Mouse (Mus musculus): Measurements from ENCODE around the gene Rere. TPM values are rescaled to one million over a fixed set of nuclear protein-coding genes. Genes with fewer than 3 reads are reported as not detected.

Gene Rere
- 25.2 and 34.5 TPM in 2 replicates for polyA plus RNA-seq (2015; fragmentation: Nextera tagmentation; extraction: Ambion mirVana)

DNA sequence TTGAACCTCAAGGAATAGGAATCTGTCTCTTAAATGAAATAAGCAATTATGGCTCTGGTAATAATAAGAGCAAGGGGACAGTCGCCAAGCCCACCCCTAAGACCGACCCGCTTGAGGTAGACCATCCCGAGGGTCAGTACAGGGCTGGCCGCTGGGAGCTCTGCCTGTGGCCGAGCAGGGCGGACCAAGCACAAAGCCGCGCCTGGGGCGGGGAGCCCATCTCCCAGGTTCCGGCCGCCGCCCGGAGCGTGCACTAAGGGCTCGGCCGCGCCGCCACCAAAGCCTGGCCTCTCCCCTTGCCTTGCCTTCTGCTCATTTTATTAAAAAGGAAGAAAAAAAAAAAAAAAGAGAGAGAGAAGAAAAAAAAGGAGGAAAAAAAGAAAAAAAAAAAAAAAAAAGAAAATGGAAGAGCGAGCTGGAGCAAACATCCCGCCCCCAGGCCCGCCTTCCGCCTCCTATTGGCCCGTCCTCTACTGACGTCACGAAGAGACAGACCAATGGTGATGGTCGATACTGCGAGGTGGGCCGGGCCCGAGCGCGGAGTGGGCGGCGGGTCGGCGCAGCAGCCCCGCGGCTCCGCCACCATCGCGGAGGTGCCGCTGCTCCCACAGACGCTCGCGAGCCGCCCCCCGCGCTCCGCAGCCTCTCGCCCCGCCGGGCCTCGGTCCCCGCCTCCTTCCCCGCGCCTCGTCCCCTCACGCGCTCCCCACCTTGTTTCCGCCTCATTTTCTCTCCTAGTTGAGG, at the start of gene Rere:
Rere (plus strand) TSS at position 629 of the 744 bp plus-strand sequence.
- Histone ChIP-seq H3K4me1 (replicated peaks; ENCODE audit: control insufficient read depth, insufficient read depth, low read length) (peaks cover 15% of the 10 kb centered on the region), H3K36me3 (ENCODE audit: control insufficient read depth, insufficient read depth) (no peaks in the 10 kb centered on the region), H3K9me3 (ENCODE audit: control insufficient read depth, low read length) (no peaks in the 10 kb centered on the region), H3K9ac (replicated peaks; ENCODE audit: low read depth, low read length) (peak within 1 kb of the TSS; percentile 100), H3K4me3 (replicated peaks; ENCODE audit: low read length) (peak within 1 kb of the TSS; percentile 99), H3K4me2 (ENCODE audit: low read length) (peak within 1 kb of the TSS; percentile 75), H3K27ac (ENCODE audit: low read length) (peak within 1 kb of the TSS; percentile 98), H3K27me3 (replicated peaks; ENCODE audit: control insufficient read depth, insufficient read depth, low read length) (no peaks in the 10 kb centered on the region)
- WGBS, result under 1% methylated on average over 59 of the region's 60 CpGs
- ATAC-seq, result peak; percentile 99

DNA sequence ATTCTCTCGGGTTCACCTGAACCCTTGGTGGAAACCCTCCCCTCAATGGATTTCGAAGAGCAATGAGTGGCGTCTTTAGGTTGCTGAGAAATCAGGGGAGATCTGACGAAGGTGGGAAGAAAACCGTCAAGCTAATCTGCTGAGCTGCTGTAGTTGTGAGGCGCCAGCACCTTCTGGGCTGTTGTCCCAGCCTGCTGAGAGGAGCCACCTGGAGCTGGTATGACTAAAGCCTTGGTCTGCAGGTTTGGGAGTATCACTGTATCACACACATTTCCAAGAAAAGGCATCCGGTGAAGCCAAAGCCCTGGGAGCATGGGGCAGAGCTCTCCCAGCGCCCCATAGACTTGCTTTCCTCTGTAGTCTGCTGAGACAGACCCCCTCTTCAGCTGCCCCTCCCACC, 49.6 kb upstream of the Rere start:
- ATAC-seq, result no peak
- Histone ChIP-seq H3K27me3 (replicated peaks; ENCODE audit: control insufficient read depth, insufficient read depth, low read length) (no peaks in the 10 kb centered on the region), H3K4me3 (replicated peaks; ENCODE audit: low read length) (no peak overlapping the region), H3K9ac (replicated peaks; ENCODE audit: low read depth, low read length) (no peak overlapping the region), H3K36me3 (ENCODE audit: control insufficient read depth, insufficient read depth) (no peaks in the 10 kb centered on the region), H3K27ac (ENCODE audit: low read length) (no peak overlapping the region), H3K9me3 (ENCODE audit: control insufficient read depth, low read length) (no peaks in the 10 kb centered on the region), H3K4me1 (replicated peaks; ENCODE audit: control insufficient read depth, insufficient read depth, low read length) (peaks cover 19% of the 10 kb centered on the region), H3K4me2 (ENCODE audit: low read length) (no peak overlapping the region)
- WGBS, result 56% methylated on average over 8 of the region's 8 CpGs

DNA sequence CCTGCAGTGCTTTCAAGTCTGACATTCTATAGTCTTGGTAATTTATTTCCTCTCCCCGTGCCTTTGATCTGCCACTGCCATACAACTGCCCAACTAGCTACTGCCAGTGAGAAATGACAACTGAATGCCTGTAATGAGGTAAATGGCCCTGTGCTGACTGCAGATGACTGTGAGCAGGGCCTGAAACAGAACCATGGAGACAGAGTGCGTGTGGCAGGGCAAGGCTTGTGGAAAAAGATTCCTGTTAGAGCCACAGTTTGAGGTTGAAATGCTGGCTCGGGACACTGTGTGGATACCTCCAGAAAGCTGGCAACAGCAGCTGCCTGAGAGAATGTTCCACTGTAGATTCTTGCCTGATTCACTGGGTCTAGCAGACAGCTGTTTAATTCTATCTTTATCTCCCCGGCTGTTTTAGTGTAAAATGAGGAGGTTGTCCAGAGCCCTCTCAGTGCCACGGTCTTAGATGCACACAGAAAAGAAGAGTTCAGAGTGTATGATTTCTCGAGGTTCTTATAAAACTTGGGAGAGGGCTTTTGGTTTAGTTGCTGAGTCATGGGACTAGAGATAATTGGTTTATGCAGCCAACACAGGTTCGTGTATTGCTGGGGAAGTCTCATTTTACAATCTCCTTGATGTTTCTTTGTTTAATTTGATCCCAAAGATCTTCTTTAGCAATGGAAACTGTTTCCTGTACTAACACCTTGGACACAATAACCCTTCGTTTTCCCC, 46.7 kb upstream of the Rere start:
- WGBS, result 21% methylated on average over 8 of the region's 8 CpGs
- H3K9ac ChIP-seq (replicated peaks; ENCODE audit: low read depth, low read length), result no peak overlapping the region
- peaks cover 32% of the 10 kb centered on the region for H3K4me1 ChIP-seq (replicated peaks; ENCODE audit: control insufficient read depth, insufficient read depth, low read length)
- no peak overlapping the region for H3K4me3 ChIP-seq (replicated peaks; ENCODE audit: low read length)
- H3K9me3 ChIP-seq (ENCODE audit: control insufficient read depth, low read length), result no peaks in the 10 kb centered on the region
- H3K27ac ChIP-seq (ENCODE audit: low read length), result peak overlapping the region; percentile 45; the same call in 1 of the 2 replicates
- H3K27me3 ChIP-seq (replicated peaks; ENCODE audit: control insufficient read depth, insufficient read depth, low read length), result no peaks in the 10 kb centered on the region
- no peak for ATAC-seq
- H3K4me2 ChIP-seq (ENCODE audit: low read length), result no peak overlapping the region
- H3K36me3 ChIP-seq (ENCODE audit: control insufficient read depth, insufficient read depth), result no peaks in the 10 kb centered on the region

DNA sequence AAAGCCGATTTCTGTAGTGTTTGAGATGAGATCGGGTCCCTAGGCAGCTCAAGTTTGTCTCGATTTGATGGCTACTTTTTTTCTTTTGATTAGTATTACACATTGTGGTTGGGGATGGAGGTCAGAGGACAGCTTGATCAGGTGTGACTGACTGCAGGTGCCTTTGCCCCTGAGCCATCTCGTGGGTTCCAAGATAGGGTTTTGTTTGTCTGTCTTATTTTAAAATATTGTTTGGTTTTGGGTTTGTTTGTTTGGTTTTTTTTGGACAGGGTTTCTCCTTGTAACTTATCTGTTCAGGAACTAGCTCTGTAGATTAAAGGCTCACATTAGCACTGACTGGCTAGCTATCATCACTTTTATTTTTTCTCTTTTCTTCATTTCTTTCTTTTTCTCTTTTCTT, 45.9 kb upstream of the Rere start:
- Histone ChIP-seq H3K9me3 (ENCODE audit: control insufficient read depth, low read length) (no peaks in the 10 kb centered on the region), H3K9ac (replicated peaks; ENCODE audit: low read depth, low read length) (no peak overlapping the region), H3K36me3 (ENCODE audit: control insufficient read depth, insufficient read depth) (no peaks in the 10 kb centered on the region), H3K27me3 (replicated peaks; ENCODE audit: control insufficient read depth, insufficient read depth, low read length) (no peaks in the 10 kb centered on the region), H3K4me2 (ENCODE audit: low read length) (no peak overlapping the region), H3K4me1 (replicated peaks; ENCODE audit: control insufficient read depth, insufficient read depth, low read length) (peaks cover 36% of the 10 kb centered on the region), H3K27ac (ENCODE audit: low read length) (no peak overlapping the region), H3K4me3 (replicated peaks; ENCODE audit: low read length) (no peak overlapping the region)
- no peak for ATAC-seq
- 61% methylated on average over 4 of the region's 4 CpGs for WGBS

DNA sequence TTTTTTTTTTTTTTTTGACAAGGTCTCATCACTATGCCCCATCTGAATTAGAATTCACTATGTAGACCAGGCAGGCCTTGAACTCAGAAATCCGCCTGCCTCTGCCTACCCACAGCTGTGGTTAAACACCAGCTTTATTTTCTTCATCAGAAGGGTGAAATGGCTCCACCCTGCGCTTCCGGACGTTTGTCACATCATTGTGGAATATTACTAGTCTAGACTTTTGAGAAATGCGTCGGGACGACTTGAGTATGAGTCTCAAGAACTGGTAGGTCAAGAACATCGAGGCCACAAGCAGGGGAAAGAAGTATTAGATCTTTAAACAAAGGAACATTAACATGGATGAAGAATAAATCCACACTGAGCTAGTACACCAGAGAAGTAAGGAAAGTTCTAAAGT, 45.4 kb upstream of the Rere start:
- peak overlapping the region; percentile 93 for H3K9ac ChIP-seq (replicated peaks; ENCODE audit: low read depth, low read length)
- 0 out of 2 replicates have a peak, but pooled peaks cover under 1% of the 10 kb centered on the region for H3K36me3 ChIP-seq (ENCODE audit: control insufficient read depth, insufficient read depth)
- H3K4me3 ChIP-seq (replicated peaks; ENCODE audit: low read length), result peak overlapping the region; percentile 71
- peaks cover 33% of the 10 kb centered on the region for H3K4me1 ChIP-seq (replicated peaks; ENCODE audit: control insufficient read depth, insufficient read depth, low read length)
- WGBS, result 79% methylated on average over 8 of the region's 8 CpGs
- H3K27me3 ChIP-seq (replicated peaks; ENCODE audit: control insufficient read depth, insufficient read depth, low read length), result no peaks in the 10 kb centered on the region
- H3K4me2 ChIP-seq (ENCODE audit: low read length), result peak overlapping the region; percentile 61
- no peak for ATAC-seq
- peak overlapping the region; percentile 99 for H3K27ac ChIP-seq (ENCODE audit: low read length)
- H3K9me3 ChIP-seq (ENCODE audit: control insufficient read depth, low read length), result no peaks in the 10 kb centered on the region

DNA sequence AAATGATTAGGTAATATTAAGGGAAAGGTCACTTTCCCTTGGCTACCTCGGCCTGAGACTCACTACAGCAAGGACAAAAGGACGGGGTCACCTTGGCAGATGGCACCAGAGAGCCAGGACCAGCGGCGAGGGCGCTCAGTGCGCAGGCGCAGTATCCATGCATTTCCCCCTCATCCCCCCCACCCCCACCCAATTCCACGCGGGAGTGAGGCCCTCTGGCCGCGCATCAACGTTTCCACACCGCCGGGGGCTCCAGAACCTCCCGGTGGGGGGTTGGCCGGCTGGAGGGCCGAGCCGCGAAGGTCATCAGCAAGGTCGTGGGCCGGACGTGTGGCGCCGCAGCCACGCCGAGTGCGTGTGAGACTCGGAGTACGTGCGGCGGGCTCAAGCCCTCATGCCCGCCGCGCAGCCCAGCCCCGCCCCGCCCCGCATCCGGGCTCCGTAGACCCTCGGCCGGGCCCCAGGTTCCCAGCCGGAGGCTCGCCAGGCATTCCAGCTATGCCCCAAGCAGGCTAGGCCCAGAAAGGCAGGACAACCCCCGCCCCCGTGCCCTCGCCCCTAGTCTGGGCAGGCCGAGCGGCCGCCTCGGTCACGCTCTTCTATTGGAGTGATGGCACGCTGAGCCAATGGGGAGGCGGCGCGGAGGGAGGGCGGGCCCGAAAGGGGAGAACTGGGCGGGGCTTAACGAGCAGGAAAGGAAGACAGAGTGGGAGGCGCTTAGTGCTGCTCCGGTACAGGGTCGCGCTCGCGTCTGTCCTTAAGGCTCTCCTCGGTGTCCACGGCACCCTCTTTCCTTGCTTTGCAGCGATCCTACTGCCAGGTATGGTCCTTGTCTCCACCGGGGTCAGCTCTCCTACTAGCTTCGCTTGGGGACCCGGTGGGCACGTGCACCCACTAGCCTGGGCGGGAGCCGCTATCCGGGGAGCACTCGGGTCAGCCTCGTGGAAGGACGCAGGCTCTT, 44.6 kb upstream of the Rere start, which contains the start of gene Eno1:
Eno1 (plus strand) TSS at position 201 of the 961 bp plus-strand sequence.
- H3K27me3 ChIP-seq (replicated peaks; ENCODE audit: control insufficient read depth, insufficient read depth, low read length), result no peaks in the 10 kb centered on the region
- WGBS, result under 1% methylated on average over 78 of the region's 78 CpGs
- peak; percentile 96 for ATAC-seq
- H3K36me3 ChIP-seq (ENCODE audit: control insufficient read depth, insufficient read depth), result peaks cover 4% of the 10 kb centered on the region
- peak within 1 kb of the TSS; percentile 79 for H3K4me2 ChIP-seq (ENCODE audit: low read length)
- H3K4me1 ChIP-seq (replicated peaks; ENCODE audit: control insufficient read depth, insufficient read depth, low read length), result peaks cover 36% of the 10 kb centered on the region
- peak within 1 kb of the TSS; percentile 93 for H3K9ac ChIP-seq (replicated peaks; ENCODE audit: low read depth, low read length)
- no peaks in the 10 kb centered on the region for H3K9me3 ChIP-seq (ENCODE audit: control insufficient read depth, low read length)
- peak within 1 kb of the TSS; percentile 71 for H3K4me3 ChIP-seq (replicated peaks; ENCODE audit: low read length)
- H3K27ac ChIP-seq (ENCODE audit: low read length), result peak within 1 kb of the TSS; percentile 99

DNA sequence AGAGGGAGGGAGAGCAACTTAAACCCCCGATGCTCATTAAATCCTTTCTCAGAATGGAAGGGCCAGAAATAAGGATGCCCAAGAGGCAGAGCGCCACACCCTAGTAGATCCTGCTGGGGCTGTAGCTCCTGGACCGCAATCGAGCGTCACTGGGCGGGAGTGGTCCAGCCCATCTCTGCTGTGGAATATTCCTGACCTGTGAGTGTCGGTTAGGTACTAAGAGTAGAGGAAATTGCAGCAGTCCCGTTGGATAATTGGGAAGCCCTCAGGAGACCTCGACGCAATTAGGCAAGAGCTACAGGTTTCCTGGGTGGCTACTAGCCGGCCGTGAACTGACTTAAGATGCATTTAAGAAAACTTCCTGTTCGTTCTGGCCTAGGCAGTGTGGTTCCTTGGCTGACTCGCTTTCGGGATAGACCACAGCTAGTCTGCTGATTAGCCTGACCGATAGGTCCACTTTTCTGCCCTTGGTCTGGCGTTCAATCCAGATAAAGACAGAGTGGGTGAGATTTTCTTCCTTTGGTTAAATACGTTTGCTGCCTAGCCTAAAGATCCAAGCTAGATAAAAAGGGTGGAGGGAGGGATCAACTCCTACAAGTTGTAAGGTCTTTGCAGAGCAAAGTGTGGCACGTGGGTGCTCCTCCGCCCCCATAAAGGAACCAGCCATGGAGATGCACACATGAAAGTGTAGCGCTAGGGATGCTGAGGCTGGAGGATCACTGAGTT, 43.6 kb upstream of the Rere start:
- WGBS, result under 1% methylated on average over 21 of the region's 21 CpGs
- Histone ChIP-seq H3K27ac (ENCODE audit: low read length) (peak overlapping the region; percentile 3), H3K4me2 (ENCODE audit: low read length) (peak overlapping the region; percentile 79), H3K9ac (replicated peaks; ENCODE audit: low read depth, low read length) (peak overlapping the region; percentile 93), H3K27me3 (replicated peaks; ENCODE audit: control insufficient read depth, insufficient read depth, low read length) (no peaks in the 10 kb centered on the region), H3K4me3 (replicated peaks; ENCODE audit: low read length) (peak overlapping the region; percentile 71), H3K4me1 (replicated peaks; ENCODE audit: control insufficient read depth, insufficient read depth, low read length) (peaks cover 39% of the 10 kb centered on the region), H3K36me3 (ENCODE audit: control insufficient read depth, insufficient read depth) (peaks cover 10% of the 10 kb centered on the region), H3K9me3 (ENCODE audit: control insufficient read depth, low read length) (no peaks in the 10 kb centered on the region)
- no peak for ATAC-seq

DNA sequence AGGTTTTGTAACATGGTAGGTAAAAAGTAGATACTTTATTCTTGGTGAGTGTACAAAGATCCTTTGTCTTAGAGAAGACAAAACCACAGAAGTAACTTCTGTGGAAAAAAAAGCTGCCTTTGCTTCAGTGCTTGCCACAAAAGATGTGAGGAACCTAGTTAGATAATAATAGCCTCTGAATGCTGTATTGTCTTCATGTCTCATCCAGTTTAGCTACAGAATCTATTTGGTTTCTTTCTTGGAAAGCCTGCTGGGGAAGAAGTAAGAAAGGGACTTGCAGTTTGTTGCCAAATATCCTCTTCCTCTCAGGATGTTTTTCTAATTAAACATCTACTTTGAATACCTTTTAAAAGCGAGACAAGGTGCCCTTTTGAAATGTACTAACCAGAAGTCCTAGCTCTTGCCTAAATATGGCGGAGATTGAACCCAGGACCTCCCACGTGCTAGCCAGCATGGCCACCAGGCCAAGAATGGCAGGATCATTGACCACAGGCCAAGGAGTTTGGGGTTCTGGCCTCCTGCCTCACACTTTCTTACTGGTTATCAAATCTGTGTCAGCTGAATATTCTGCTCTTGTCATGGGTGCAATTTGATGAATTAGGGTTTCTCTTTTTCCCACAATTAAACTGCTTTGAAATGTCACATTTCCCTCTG, 42.9 kb upstream of the Rere start:
- H3K4me1 ChIP-seq (replicated peaks; ENCODE audit: control insufficient read depth, insufficient read depth, low read length), result peaks cover 39% of the 10 kb centered on the region
- H3K27ac ChIP-seq (ENCODE audit: low read length), result no peak overlapping the region
- H3K36me3 ChIP-seq (ENCODE audit: control insufficient read depth, insufficient read depth), result peaks cover 10% of the 10 kb centered on the region
- 8% methylated on average over 3 of the region's 3 CpGs for WGBS
- no peak for ATAC-seq
- H3K4me3 ChIP-seq (replicated peaks; ENCODE audit: low read length), result peak overlapping the region; percentile 71
- H3K9ac ChIP-seq (replicated peaks; ENCODE audit: low read depth, low read length), result peak overlapping the region; percentile 93
- no peaks in the 10 kb centered on the region for H3K9me3 ChIP-seq (ENCODE audit: control insufficient read depth, low read length)
- no peaks in the 10 kb centered on the region for H3K27me3 ChIP-seq (replicated peaks; ENCODE audit: control insufficient read depth, insufficient read depth, low read length)
- peak overlapping the region; percentile 79 for H3K4me2 ChIP-seq (ENCODE audit: low read length)

All from forebrain, embryonic 16.5 days (tissue).